Mouse (Mus musculus): ENCODE results near the gene Rrp9.
A peak's percentile ranks its signal among the peaks of the same experiment; 100 is the strongest.
"Not testable (repeated sequence)": the region's sequence is repeated elsewhere in the genome, so short reads cannot be mapped to it uniquely, and the experiment has no call there.

Gene Rrp9

GRCm38 (mm10) chr9:106476002-106476923, 500 bp downstream of the Rrp9 start:
- DNase-seq = peak; percentile 71

DNA sequence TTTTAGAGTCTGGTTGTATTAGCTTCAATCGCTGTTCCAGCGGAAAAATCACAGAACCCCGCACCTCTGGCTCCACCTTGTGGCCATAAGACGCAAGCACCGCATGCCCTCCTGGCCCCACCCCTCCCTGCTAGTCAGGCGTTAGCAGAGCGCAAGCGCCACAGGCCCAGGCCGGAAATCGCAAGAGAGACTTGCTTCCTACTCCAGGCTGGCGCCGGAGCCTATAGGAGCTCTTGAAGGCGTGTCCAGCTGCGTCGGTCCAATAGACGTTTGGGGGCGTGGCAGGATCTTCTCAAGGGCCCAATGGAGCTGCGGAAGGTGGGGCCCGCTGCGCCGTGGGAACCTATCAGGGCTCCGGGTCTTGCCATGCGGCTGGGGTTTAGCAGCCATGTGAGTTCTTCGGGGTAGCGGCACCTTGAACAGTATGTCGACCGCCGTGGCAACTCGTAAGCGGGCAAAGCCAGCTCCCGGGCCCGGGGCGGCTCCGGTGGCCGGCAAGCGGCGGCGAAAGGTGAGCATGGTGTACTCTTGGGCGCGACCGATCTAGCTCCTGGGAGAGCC, 1.2 kb downstream of the Rrp9 start, which contains the start of gene Parp3:
Gene Parp3 (minus strand): TSS at position 26 of the 561 bp plus-strand sequence.
- peak; percentile 98 for DNase-seq

DNA sequence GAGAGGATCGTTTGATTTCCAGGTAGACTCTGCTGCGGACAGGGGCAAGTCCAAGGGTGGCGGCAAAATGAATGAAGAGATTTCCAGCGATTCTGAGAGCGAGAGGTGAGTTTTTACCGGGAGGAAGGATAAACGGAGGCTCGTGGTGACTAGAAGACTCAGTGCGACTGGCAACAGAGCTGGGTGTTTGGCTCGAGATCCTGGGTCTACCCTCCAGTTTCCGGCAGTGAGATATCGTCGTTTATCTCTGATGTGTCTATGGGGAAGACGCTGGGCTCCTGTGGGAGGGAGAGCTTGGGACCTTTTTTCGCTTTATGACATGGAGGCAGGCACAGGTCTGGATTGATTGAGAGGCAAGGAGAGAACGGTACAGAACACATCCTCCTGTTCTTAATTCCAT, 1.9 kb downstream of the Rrp9 start:
- DNase-seq = no peak

DNA sequence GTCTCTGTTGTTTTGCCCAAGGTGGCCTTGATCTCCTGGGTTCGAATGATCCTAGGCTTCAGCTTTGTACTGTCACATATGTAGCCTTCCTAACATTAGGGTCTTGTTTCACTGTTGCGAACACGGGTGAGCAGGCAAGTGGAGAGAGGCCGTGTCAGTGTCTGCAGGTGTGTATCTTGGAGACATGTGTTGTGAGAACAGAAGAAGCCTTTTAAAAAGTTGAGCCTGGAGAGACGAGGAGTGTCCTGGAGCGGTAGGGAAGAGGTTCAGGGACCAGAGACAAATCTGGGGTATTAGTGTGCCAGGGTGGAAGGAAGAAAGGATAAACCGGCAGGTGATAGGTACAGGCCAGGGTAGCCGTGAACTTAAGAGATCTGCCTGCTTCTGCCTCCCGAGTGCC, 2.3 kb downstream of the Rrp9 start:
- DNase-seq = no peak

GRCm38 (mm10) chr9:106480541-106480940, 4.8 kb downstream of the Rrp9 start:
- DNase-seq = no peak

DNA sequence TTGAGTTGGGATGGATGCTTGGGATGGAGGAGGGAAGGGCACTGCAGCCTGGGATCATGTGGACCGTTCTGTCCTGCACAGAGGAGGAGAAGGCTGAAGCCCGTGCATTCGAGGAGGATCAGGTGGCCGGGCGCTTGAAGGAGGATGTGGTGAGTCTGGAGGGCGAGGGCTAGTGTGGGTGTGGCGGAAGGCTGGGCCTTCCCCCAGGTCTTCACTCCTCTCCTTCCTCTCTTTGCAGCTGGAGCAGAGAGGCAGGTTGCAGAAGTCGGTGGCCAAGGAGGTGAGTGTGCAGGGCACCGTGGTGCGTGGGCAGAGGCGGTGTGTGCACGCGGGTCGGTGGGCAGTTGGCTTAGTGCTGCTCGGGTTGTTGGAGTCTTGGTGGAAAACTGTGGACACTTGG, 5.3 kb downstream of the Rrp9 start:
- no peak for DNase-seq

- no peak for DNase-seq
These were observed 5.9 kb downstream of the Rrp9 start for GRCm38 (mm10) chr9:106481676-106482075.

DNA sequence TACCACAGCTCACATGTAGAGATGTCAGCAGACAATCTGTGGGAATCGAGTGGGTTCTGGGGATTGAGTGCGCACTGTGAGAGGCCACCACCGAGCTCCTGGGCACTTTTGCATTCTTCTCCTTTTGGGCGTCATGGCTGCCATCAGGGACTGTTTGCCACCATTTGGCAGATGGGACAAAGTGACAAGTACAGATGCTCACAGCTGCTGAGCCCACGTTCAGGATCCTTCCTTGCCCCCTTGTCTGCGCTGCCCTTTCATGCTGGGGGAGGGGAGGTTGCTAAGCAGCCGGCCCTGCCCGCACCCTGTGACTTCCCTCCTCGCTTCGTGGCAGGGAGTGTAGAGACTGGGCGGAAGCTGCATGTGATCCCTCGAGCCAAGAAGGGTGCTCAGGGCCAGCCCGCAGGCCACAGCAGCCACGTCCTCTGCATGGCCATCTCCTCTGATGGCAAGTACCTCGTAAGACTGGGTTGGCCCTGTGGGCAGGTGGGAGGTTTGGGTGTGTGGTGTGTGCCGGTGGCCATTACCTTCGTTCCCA, 6.9 kb downstream of the Rrp9 start:
- no peak for DNase-seq

DNA sequence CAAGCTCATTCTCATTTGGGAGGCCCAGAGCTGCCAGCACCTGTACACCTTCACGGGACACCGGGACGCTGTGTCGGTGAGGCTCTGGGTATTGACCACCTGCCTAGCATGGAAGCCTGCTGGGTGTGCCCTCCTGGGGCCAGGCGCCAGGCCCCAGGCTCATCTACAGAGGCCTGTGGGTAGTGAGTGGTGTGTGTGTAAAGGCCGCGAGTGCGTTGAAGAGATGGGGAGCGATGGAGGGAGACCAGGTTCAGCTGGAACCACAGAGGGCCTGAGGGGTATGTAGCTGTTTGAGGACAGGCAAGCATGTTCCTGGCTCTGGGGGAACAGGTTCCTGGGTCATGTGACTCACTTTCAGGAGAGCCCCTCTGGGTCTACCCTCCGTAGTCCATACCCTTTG, 7.4 kb downstream of the Rrp9 start:
- no peak for DNase-seq

GRCm38 (mm10) chr9:106483606-106484005, 7.8 kb downstream of the Rrp9 start:
- DNase-seq = no peak

DNA sequence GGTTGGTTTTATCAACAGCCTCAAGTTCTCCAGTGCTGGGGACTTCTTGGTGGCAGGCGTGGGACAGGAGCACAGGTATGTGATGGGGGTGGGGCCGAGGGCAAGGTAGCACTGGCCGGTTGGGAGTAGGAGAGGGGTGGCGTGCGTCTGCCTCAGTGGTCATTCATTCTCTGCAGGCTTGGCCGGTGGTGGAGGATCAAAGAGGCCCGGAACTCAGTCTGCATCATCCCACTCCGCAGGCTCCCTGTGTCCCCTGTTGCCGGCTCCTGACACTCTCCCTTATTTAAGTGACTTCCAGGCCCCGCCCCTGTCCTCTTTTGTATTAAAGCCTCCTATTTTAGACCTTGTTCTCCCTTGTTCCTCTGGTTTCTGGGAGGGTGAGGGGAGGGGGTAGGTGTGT, 9.3 kb downstream of the Rrp9 start:
- DNase-seq = no peak

GRCm38 (mm10) chr9:106487602-106488001, 11.8 kb downstream of the Rrp9 start:
- not testable (repeated sequence) for DNase-seq

DNA sequence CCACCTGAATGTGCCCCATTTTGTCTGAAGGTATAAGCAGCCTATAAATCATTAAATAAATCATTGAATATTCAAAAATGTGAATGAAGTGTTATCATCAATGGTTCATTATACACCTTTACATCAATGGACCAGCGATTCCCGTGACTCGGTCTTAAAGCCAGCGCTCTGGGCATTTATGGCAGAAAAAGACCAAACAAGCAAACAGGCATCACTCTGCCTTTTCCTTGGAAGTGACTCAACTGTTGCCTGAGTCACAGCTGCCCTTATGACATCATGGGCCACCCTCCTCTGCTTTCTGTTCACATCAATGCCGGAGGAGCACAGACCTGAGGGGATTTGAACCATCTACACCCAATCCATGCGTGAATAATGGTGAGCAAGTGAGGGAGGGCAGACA, 23.9 kb downstream of the Rrp9 start, which contains the start of gene Iqcf1:
Gene Iqcf1 (plus strand): TSS at position 301 of the 400 bp plus-strand sequence.
- no peak for DNase-seq

- no peak for DNase-seq
These were observed 26.1 kb downstream of the Rrp9 start for GRCm38 (mm10) chr9:106501846-106502245.

- no peak for DNase-seq
These were observed 28.5 kb downstream of the Rrp9 start for GRCm38 (mm10) chr9:106504246-106504645.

DNA sequence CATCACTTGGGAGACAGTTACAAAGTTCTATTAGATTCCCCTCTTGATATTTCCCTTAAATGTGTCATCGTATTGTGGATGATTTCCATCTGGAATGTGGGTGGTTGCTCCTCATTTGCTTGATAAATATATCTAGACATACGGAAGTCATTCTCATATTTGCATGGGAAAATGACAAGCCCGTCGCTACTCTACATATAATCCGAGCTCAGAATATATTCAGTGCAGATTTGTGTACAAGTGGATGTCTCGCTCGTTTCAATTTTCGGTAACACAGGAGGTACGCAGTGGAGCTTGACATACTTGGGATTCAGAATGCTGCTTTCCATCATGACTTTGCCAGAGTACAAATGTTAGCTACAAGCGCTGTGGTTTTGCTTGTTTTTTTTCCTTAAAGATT, 33.6 kb downstream of the Rrp9 start:
- no peak for DNase-seq

DNA sequence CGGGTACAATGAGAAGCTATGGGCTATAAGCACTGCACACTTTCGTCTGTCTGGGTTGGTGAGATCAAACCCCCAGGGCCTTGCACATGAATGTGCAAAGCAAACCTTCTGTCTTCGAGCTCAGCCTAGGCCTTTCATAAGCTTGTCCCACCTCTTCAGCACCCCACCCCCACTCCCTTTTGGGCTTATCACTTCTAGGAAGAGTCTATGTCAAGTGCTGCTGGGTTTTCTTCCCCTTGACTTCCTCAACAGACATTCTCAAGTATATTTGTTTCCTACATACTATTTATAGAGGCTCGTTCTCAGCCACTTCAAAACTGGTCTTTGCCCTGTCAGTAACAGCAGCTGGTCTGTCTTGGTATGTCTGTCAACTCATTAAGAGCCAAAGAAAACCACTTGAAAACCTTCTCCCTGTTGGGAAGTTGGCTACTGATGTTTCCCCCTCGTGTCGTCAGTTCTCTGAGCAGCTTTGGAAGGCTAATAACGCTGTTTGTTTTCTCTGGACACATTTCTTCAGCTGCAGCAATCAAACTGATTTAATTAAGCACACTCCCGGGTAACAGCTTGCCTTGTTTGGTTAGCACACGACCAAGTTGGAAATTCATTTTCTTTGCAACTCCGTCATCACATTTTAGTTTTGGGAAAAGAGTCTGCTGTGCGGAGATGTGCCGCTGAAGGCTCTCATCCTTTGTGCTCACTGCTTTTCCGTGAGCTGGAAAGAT, 37.1 kb downstream of the Rrp9 start:
- peak; percentile 15 for DNase-seq

- no peak for DNase-seq
These were observed 37.8 kb downstream of the Rrp9 start for GRCm38 (mm10) chr9:106513566-106513965.

DNA sequence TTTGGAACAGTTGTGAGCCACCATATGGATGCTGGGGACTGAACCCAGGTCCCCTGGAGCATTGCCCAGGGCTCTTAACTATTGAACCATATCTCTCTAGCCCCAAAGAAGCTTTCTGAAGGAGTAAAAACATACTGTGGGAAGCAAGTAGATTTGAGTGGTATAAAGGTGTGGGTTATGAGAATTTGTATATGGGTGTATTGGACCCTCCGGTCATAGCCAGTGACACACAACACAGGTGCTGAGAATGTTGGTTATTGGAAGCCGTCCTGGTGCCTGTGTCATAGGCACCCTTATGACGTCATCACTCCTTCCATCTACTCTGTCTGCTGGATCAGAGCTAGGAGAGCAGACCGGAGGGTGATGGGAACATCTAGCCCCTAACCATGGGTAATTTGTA, 38.5 kb downstream of the Rrp9 start, which contains the start of gene Iqcf5:
Gene Iqcf5 (plus strand): TSS at position 301 of the 400 bp plus-strand sequence.
- DNase-seq = no peak

- DNase-seq = no peak
These were observed 43.7 kb downstream of the Rrp9 start for GRCm38 (mm10) chr9:106519433-106519832.

GRCm38 (mm10) chr9:106519909-106520308, 44.1 kb downstream of the Rrp9 start:
- no peak for DNase-seq

DNA sequence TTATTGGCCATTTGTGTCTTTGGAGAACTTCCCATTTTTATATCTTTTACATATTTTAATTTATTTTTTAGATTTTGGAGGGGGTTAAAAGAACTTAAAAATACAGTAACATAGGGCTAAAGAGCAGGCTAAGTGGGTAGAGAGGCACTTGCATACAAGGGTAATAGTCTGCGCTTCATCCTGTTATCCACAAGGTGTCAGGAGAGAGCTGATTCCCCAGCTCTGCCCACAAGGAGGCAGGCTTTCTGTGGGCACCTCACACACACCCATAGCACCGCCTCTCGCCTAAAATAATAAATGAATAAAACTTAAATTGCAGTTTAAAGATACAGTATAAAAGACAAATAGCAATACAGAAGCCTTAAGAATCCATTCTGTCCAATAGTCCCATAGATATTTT, 56.1 kb downstream of the Rrp9 start:
- DNase-seq = peak; percentile 5

- no peak for DNase-seq
These were observed 58.5 kb downstream of the Rrp9 start for GRCm38 (mm10) chr9:106534296-106534695.
